Mouse (Mus musculus): ENCODE data around the gene Lfng.

The Lfng gene

GRCm38 (mm10) chr5:140607001-140607835 lies at the start of gene Lfng:
Lfng (plus strand) TSS chr5:140607320.
- peak; percentile 95 for DNase-seq

- DNase-seq, result no peak
These were observed 44.5 kb upstream of the Lfng start for GRCm38 (mm10) chr5:140562601-140563000.

GRCm38 (mm10) chr5:140564896-140565295 lies 42.2 kb upstream of the Lfng start, which contains the start of gene Grifin:
Grifin (minus strand) TSS chr5:140565071.
- DNase-seq, result no peak

- DNase-seq, result peak; percentile 54
These were observed 41.7 kb upstream of the Lfng start for GRCm38 (mm10) chr5:140565451-140565850.

GRCm38 (mm10) chr5:140565856-140566255 lies 41.3 kb upstream of the Lfng start:
- peak; percentile 52 for DNase-seq

- no peak for DNase-seq
These were observed 40.8 kb upstream of the Lfng start for GRCm38 (mm10) chr5:140566271-140566670.

- peak; percentile 75 for DNase-seq
These were observed 39.8 kb upstream of the Lfng start for GRCm38 (mm10) chr5:140567321-140567720.

- DNase-seq, result no peak
These were observed 39.4 kb upstream of the Lfng start for GRCm38 (mm10) chr5:140567751-140568150.

GRCm38 (mm10) chr5:140568321-140568970 lies 38.7 kb upstream of the Lfng start:
- peak; percentile 64 for DNase-seq

GRCm38 (mm10) chr5:140569032-140569595 lies 38.0 kb upstream of the Lfng start:
- no peak for DNase-seq

GRCm38 (mm10) chr5:140570223-140570870 lies 36.8 kb upstream of the Lfng start:
- no peak for DNase-seq

- DNase-seq, result no peak
These were observed 35.9 kb upstream of the Lfng start for GRCm38 (mm10) chr5:140571201-140571600.

GRCm38 (mm10) chr5:140571673-140572072 lies 35.4 kb upstream of the Lfng start:
- peak; percentile 70 for DNase-seq

GRCm38 (mm10) chr5:140572611-140573010 lies 34.5 kb upstream of the Lfng start:
- DNase-seq, result peak; percentile 76

GRCm38 (mm10) chr5:140575381-140575866 lies 31.7 kb upstream of the Lfng start:
- DNase-seq, result peak; percentile 68

GRCm38 (mm10) chr5:140579221-140579620 lies 27.9 kb upstream of the Lfng start:
- no peak for DNase-seq

- no peak for DNase-seq
These were observed 27.3 kb upstream of the Lfng start for GRCm38 (mm10) chr5:140579771-140580170.

GRCm38 (mm10) chr5:140581569-140581968 lies 25.6 kb upstream of the Lfng start:
- DNase-seq, result peak; percentile 63

- DNase-seq, result no peak
These were observed 24.0 kb upstream of the Lfng start for GRCm38 (mm10) chr5:140582995-140583731.

GRCm38 (mm10) chr5:140583732-140584368 lies 23.3 kb upstream of the Lfng start:
- DNase-seq, result no peak

GRCm38 (mm10) chr5:140589082-140589774 lies 17.9 kb upstream of the Lfng start:
- DNase-seq, result no peak
